Mouse (Mus musculus) neural tube, embryonic 14.5 days (tissue): ENCODE measurements around the gene Emsy. TPM values are rescaled to one million over a fixed set of nuclear protein-coding genes. Genes with fewer than 3 reads are reported as not detected.

ENCODE experiments used
- ATAC-seq: fragments of 200-750 bp; cut with Nextera tagmentation; 2 replicates; pipeline ENCODE4 v1.8.0; 2017; ENCODE audit warnings: low read depth, mild to moderate bottlenecking, moderate TSS enrichment, moderate library complexity
- H3K27ac ChIP-seq: fragments of 300-500 bp; sonication (generic); 2 replicates; pipeline ENCODE4 v1.5.1; 2014; ENCODE audit warnings: low read depth, mild to moderate bottlenecking, control low read depth, low read length, moderate library complexity, mixed read lengths
- H3K27me3 ChIP-seq: fragments of 300-500 bp; sonication (generic); 2 replicates; pipeline ENCODE4 v1.6.1; 2014; ENCODE audit warnings: low read length; ENCODE audit not compliant: control insufficient read depth, insufficient read depth
- H3K36me3 ChIP-seq: fragments of 300-500 bp; sonication (generic); 2 replicates; pipeline ENCODE4 v1.6.1; 2014; ENCODE audit warnings: low read length, mixed read lengths; ENCODE audit not compliant: control insufficient read depth, insufficient read depth
- H3K4me1 ChIP-seq: fragments of 300-500 bp; sonication (generic); 2 replicates; pipeline ENCODE4 v1.6.1; 2014; ENCODE audit warnings: low read length; ENCODE audit not compliant: control insufficient read depth, insufficient read depth
- H3K4me2 ChIP-seq: fragments of 300-500 bp; sonication (generic); 2 replicates; pipeline ENCODE4 v1.6.1; 2014; ENCODE audit warnings: mild to moderate bottlenecking, low read depth, low read length, control low read depth
- H3K4me3 ChIP-seq: fragments of 300-500 bp; sonication (generic); 2 replicates; pipeline ENCODE4 v1.5.1; 2014; ENCODE audit warnings: low read depth, low read length, control low read depth, mixed read lengths
- H3K9ac ChIP-seq: fragments of 300-500 bp; sonication (generic); replicated peaks from 2 replicates; pipeline ENCODE4 v1.6.1; 2014; ENCODE audit warnings: low read depth, mild to moderate bottlenecking, control low read depth, low read length, mixed read lengths
- H3K9me3 ChIP-seq: fragments of 300-500 bp; sonication (generic); 2 replicates; pipeline ENCODE4 v1.6.1; 2016; ENCODE audit warnings: low read length; ENCODE audit not compliant: control insufficient read depth
- WGBS: fragments of 180-500 bp; shearing (Covaris S2); extraction: QIAGEN DNeasy Blood & Tissue Kit; methylation state at CpG from one replicate; pipeline ENCODE4 v1.1.7; 2014; 5-methylcytosine and 5-hydroxymethylcytosine counted together
- polyA plus RNA-seq: library from polyadenylated mRNA; unstranded; fragments of >200 nt; fragmentation: Nextera tagmentation; extraction: Ambion mirVana; gene quantifications from 2 replicates; pipeline ENCODE4 v1.2.1, GENCODE M21; 2014

The Emsy gene
- polyA plus RNA-seq, 1 experiment from 2014 or later, result 50.5 TPM

GRCm38 (mm10) chr7:98597402-98597801 is 59.2 kb downstream of the Emsy start:
- no peak overlapping the region for H3K27ac ChIP-seq
- peaks cover 21% of the 10 kb centered on the region for H3K36me3 ChIP-seq
- WGBS, result 45% methylated on average over 8 of the region's 8 CpGs
- H3K4me2 ChIP-seq, result no peak overlapping the region
- H3K9ac ChIP-seq, result no peak overlapping the region
- no peaks in the 10 kb centered on the region for H3K9me3 ChIP-seq
- no peak for ATAC-seq
- no peaks in the 10 kb centered on the region for H3K4me1 ChIP-seq
- H3K4me3 ChIP-seq, result no peak overlapping the region
- no peaks in the 10 kb centered on the region for H3K27me3 ChIP-seq

DNA sequence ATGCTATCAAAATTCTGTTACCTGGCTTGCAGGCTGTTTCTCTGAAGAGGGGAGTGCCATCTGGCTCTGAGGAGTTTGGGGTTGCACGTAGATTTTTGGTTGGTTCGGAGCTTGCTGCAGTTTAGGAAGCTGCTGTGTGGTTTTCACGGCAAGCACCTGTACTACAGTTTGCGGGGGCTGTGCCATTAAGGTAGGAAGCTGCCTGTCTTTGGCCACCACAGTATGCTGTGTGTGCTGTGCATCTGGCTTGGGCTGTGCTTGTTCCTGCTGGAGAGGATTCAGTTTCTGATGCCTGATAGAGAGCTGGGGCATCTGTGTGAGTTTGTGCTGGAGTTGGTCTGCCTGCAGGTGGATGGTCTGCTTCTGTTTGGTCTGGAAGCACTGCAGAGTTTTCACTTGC is 61.9 kb downstream of the Emsy start:
- no peaks in the 10 kb centered on the region for H3K27me3 ChIP-seq
- H3K9ac ChIP-seq, result no peak overlapping the region
- no peaks in the 10 kb centered on the region for H3K4me1 ChIP-seq
- H3K36me3 ChIP-seq, result peaks cover 26% of the 10 kb centered on the region
- no peak for ATAC-seq
- 99% methylated on average over 4 of the region's 4 CpGs for WGBS
- H3K4me2 ChIP-seq, result no peak overlapping the region
- H3K9me3 ChIP-seq, result no peaks in the 10 kb centered on the region
- no peak overlapping the region for H3K27ac ChIP-seq
- H3K4me3 ChIP-seq, result no peak overlapping the region

DNA sequence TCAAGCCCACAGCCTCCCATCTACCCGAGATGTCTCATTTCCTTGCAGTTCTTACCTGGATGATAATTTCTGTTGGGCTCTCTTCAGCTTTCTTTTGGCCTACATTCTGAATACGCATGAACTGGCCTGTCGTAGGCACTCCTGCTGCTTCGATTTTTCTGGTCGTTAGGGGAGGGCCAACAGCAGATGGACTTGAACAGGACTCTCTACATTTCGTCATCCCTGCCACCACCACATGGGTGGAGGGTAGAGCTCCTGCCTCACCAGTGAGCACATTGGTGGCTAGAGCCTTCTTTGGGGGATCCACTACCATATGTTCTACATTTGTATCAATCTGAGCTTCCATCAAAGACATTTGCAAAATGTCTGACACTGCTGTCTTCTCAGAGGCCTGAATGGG is 63.3 kb downstream of the Emsy start:
- no peak for ATAC-seq
- Histone ChIP-seq H3K4me3 (no peak overlapping the region), H3K27me3 (no peaks in the 10 kb centered on the region), H3K36me3 (peaks cover 28% of the 10 kb centered on the region), H3K27ac (no peak overlapping the region), H3K9me3 (no peaks in the 10 kb centered on the region), H3K4me2 (no peak overlapping the region), H3K9ac (no peak overlapping the region), H3K4me1 (no peaks in the 10 kb centered on the region)
- 90% methylated on average over 6 of the region's 6 CpGs for WGBS

GRCm38 (mm10) chr7:98589028-98589427 is 67.6 kb downstream of the Emsy start:
- Histone ChIP-seq H3K4me1 (no peaks in the 10 kb centered on the region), H3K4me2 (no peak overlapping the region), H3K36me3 (peaks cover 7% of the 10 kb centered on the region; the same call in 1 of the 2 replicates), H3K9me3 (no peaks in the 10 kb centered on the region), H3K27me3 (no peaks in the 10 kb centered on the region), H3K4me3 (no peak overlapping the region), H3K9ac (no peak overlapping the region), H3K27ac (no peak overlapping the region)
- 80% methylated on average over 3 of the region's 3 CpGs for WGBS
- ATAC-seq, result no peak

DNA sequence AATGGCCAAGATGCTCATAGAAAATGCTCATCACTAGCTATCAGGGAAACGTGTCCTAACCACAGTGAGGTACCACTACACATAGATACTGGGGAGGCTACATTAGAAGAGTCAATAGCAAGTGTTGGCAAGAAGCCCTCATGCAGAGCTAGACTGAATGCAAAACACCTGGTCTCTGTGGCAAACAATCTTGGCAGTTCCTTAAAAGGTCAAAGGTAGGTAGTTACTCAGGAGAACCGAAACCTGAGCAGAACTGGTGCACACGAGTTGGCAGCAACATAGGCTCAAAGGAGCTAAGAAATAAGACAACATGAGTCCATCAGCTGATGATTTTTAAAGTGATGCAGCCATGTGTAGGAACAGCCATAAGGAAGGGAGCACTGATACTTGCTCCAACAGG is 70.3 kb downstream of the Emsy start:
- H3K4me3 ChIP-seq, result no peak overlapping the region
- no peak overlapping the region for H3K9ac ChIP-seq
- H3K4me2 ChIP-seq, result no peak overlapping the region
- no peaks in the 10 kb centered on the region for H3K4me1 ChIP-seq
- H3K27me3 ChIP-seq, result no peaks in the 10 kb centered on the region
- no peaks in the 10 kb centered on the region for H3K9me3 ChIP-seq
- 80% methylated on average over 3 of the region's 3 CpGs for WGBS
- H3K27ac ChIP-seq, result no peak overlapping the region
- no peak for ATAC-seq
- H3K36me3 ChIP-seq, result peaks cover 7% of the 10 kb centered on the region; the same call in 1 of the 2 replicates

GRCm38 (mm10) chr7:98584555-98584954 is 72.0 kb downstream of the Emsy start:
- ATAC-seq, result no peak
- no peak overlapping the region for H3K9ac ChIP-seq
- H3K27me3 ChIP-seq, result no peaks in the 10 kb centered on the region
- no peak overlapping the region for H3K27ac ChIP-seq
- no peak overlapping the region for H3K4me3 ChIP-seq
- peaks cover 3% of the 10 kb centered on the region; the same call in 1 of the 2 replicates for H3K36me3 ChIP-seq
- no peaks in the 10 kb centered on the region for H3K9me3 ChIP-seq
- H3K4me2 ChIP-seq, result no peak overlapping the region
- H3K4me1 ChIP-seq, result no peaks in the 10 kb centered on the region
- 70% methylated on average over 3 of the region's 3 CpGs for WGBS

- ATAC-seq, result no peak
- no peaks in the 10 kb centered on the region for H3K9me3 ChIP-seq
- H3K36me3 ChIP-seq, result no peaks in the 10 kb centered on the region; the same call in 1 of the 2 replicates
- H3K4me2 ChIP-seq, result no peak overlapping the region
- no peak overlapping the region for H3K27ac ChIP-seq
- WGBS, result 81% methylated on average over 4 of the region's 4 CpGs
- H3K4me3 ChIP-seq, result no peak overlapping the region
- H3K27me3 ChIP-seq, result no peaks in the 10 kb centered on the region
- H3K9ac ChIP-seq, result no peak overlapping the region
- no peaks in the 10 kb centered on the region for H3K4me1 ChIP-seq
Observed at GRCm38 (mm10) chr7:98581266-98581665, 75.3 kb downstream of the Emsy start.

DNA sequence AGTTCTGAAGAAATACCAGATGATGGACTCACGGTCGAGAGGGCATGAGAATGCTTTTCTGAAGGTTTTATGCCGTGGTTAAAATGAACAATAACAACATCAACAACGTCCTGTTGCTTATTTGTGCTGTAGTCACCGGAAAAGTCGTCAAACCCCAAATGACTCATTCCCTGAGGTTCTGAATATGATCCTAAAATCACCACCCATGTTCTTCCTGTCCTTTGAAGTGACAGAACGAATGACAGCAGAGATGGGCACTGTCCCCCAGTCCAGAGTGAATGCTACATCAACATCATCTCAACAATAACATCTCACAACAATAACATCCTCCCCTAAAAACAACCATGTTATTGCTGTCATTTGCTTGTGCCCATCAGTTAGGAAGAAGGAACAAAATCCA is 76.1 kb downstream of the Emsy start:
- H3K27me3 ChIP-seq, result no peaks in the 10 kb centered on the region
- H3K4me2 ChIP-seq, result no peak overlapping the region
- H3K4me1 ChIP-seq, result no peaks in the 10 kb centered on the region
- no peak for ATAC-seq
- no peak overlapping the region for H3K4me3 ChIP-seq
- no peak overlapping the region for H3K27ac ChIP-seq
- 71% methylated on average over 7 of the region's 7 CpGs for WGBS
- no peak overlapping the region for H3K9ac ChIP-seq
- H3K9me3 ChIP-seq, result no peaks in the 10 kb centered on the region
- H3K36me3 ChIP-seq, result no peaks in the 10 kb centered on the region; the same call in 1 of the 2 replicates

DNA sequence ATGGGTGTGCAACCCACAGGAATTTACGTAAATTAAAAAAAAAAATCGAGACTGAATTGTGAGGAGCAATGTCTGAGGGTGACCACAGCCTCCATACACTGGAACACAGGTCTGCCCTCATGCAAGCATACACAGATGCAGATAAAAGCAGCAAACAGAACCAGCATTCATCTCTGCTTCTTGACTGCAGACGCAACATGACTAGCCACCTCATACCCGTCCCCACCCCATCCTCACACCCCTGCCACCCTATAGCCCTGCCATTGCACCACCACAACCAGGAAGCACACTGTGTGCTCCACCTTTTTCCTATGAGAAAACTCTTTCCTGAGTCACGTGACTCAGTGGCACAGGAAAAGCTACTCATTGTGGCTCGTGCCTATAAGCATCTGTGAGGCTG is 76.9 kb downstream of the Emsy start:
- no peaks in the 10 kb centered on the region for H3K27me3 ChIP-seq

More for the DNA sequence above, 76.9 kb downstream of the Emsy start:
- Histone ChIP-seq H3K9me3 (no peaks in the 10 kb centered on the region), H3K4me3 (no peak overlapping the region), H3K27ac (no peak overlapping the region), H3K36me3 (no peaks in the 10 kb centered on the region; the same call in 1 of the 2 replicates), H3K4me1 (no peaks in the 10 kb centered on the region), H3K4me2 (no peak overlapping the region), H3K9ac (no peak overlapping the region)
- WGBS, result 79% methylated on average over 6 of the region's 6 CpGs
- no peak for ATAC-seq
